ENCODE assay signal across 8 mouse cellular contexts in genomic region chr2:23040001-23040646, GRCm38 (mm10). TPM values are rescaled to one million over a fixed set of nuclear protein-coding genes. Genes with fewer than 3 reads are reported as not detected.
DNase-seq lines count a peak whose midpoint lies in the region; ATAC-seq and TF ChIP-seq lines count a peak whose summit lies in the region.

TSS of gene Abi1 (minus strand) at chr2:23040241.

- peaks cover 0 to 19% of the 10 kb centered on the region in 2 experiments; a peak in 2 of 4 replicates for H3K36me3 ChIP-seq in MEL (ENCODE audit: control insufficient read depth in 1 of 2, insufficient read depth in 2 of 2, low read length in 2 of 2)
- H3K36me3 ChIP-seq in forebrain, embryonic 16.5 days (ENCODE audit: control insufficient read depth, insufficient read depth) = no peaks in the 10 kb centered on the region
- no peaks in the 10 kb centered on the region for H3K36me3 ChIP-seq in lung, embryonic 14.5 days (ENCODE audit: insufficient read depth)

- WGBS in forebrain, embryonic 16.5 days = 3% methylated on average over 23 of the region's 24 CpGs
- 2% methylated on average over 22 of the region's 24 CpGs for WGBS in lung, embryonic 14.5 days
- 2% methylated on average over 24 of the region's 24 CpGs for WGBS in olfactory bulb, adult 2 months

- H3K4me2 ChIP-seq in forebrain, embryonic 16.5 days (ENCODE audit: low read length) = peak within 1 kb of the TSS; percentile 92
- H3K4me2 ChIP-seq in lung, embryonic 14.5 days = peak within 1 kb of the TSS; percentile 67

- peak; percentile 77 to 91 for TF ChIP-seq POLR2A in MEL (IDR thresholded peaks at IDR 0.05; ENCODE audit: control insufficient read depth in 1 of 2, insufficient read depth in 1 of 2, low read depth in 1 of 2, low read length in 2 of 2, poor library complexity in 1 of 2)
- peak; percentile 92 for TF ChIP-seq POLR2A in olfactory bulb, adult 2 months (IDR thresholded peaks at IDR 0.05; ENCODE audit: insufficient read depth, low read depth, low read length)

- H3K79me2 ChIP-seq in MEL (ENCODE audit: control insufficient read depth, insufficient read depth, low read length, poor library complexity) = peaks cover 36% of the 10 kb centered on the region

- intact Hi-C loops in heart, postnatal 36 days (cut with DNase I) = loop anchor here (1.0 to 2.0 kb wide), 3 partner anchors 28 to 115 kb away; partner anchors contain the start of gene Acbd5

- H3K9me3 ChIP-seq in MEL (replicated peaks; ENCODE audit: insufficient read depth, low read length) = no peaks in the 10 kb centered on the region
- no peaks in the 10 kb centered on the region for H3K9me3 ChIP-seq in forebrain, embryonic 16.5 days (ENCODE audit: control insufficient read depth, low read length)
- no peaks in the 10 kb centered on the region for H3K9me3 ChIP-seq in lung, embryonic 14.5 days (ENCODE audit: low read depth, low read length)

- peak in 1 of 3 experiments; percentile 61; a peak in 2 of 6 replicates for TF ChIP-seq CTCF in MEL (IDR thresholded peaks at IDR 0.05 in 2 of 3, conservative IDR thresholded peaks at IDR 0.05 in 1 of 3; ENCODE audit: control insufficient read depth in 1 of 3, insufficient read depth in 1 of 3, low read depth in 2 of 3, low read length in 3 of 3, poor library complexity in 1 of 3, severe bottlenecking in 1 of 3)
- peak; percentile 75 for TF ChIP-seq CTCF in layer of hippocampus, adult 2 months (conservative IDR thresholded peaks at IDR 0.05)
- peak; percentile 41 for TF ChIP-seq CTCF in lung, embryonic 14.5 days (IDR thresholded peaks at IDR 0.05; ENCODE audit: low read depth)
- no peak for TF ChIP-seq CTCF in olfactory bulb, adult 2 months (IDR thresholded peaks at IDR 0.05; ENCODE audit: insufficient read depth, low read depth, low read length)

- no peaks in the 10 kb centered on the region for H3K27me3 ChIP-seq in MEL (ENCODE audit: control insufficient read depth in 1 of 2, insufficient read depth in 2 of 2, low read length in 2 of 2)
- H3K27me3 ChIP-seq in forebrain, embryonic 16.5 days (replicated peaks; ENCODE audit: control insufficient read depth, insufficient read depth, low read length) = no peaks in the 10 kb centered on the region
- H3K27me3 ChIP-seq in lung, embryonic 14.5 days (ENCODE audit: insufficient read depth, low read length) = no peaks in the 10 kb centered on the region

- DNase-seq in MEL (ENCODE audit: low read depth, low spot score) = peak; percentile 98
- DNase-seq in cerebellum, adult 18-20 months = peak; percentile 88 to 92
- DNase-seq in heart, postnatal 36 days = peak; percentile 91
- DNase-seq in layer of hippocampus, adult 2 months (ENCODE audit: low spot score in 2 of 2) = peak; percentile 92 to 96
- peak; percentile 98 for DNase-seq in lung, embryonic 14.5 days
- DNase-seq in thymus, postnatal 14 days = peak; percentile 96

- peak within 1 kb of the TSS; percentile 67 to 69 for H3K4me3 ChIP-seq in MEL (ENCODE audit: control insufficient read depth in 1 of 2, insufficient read depth in 1 of 2, low read depth in 2 of 2, low read length in 2 of 2)
- H3K4me3 ChIP-seq in forebrain, embryonic 16.5 days (replicated peaks; ENCODE audit: low read length) = peak within 1 kb of the TSS; percentile 66
- peak within 1 kb of the TSS; percentile 100 for H3K4me3 ChIP-seq in layer of hippocampus, adult 2 months
- peak within 1 kb of the TSS; percentile 95 for H3K4me3 ChIP-seq in lung, embryonic 14.5 days (ENCODE audit: low read depth, low read length)
- peak within 1 kb of the TSS; percentile 73 for H3K4me3 ChIP-seq in olfactory bulb, adult 2 months (ENCODE audit: insufficient read depth, low read depth, low read length)

- TF ChIP-seq RAD21 in MEL (IDR thresholded peaks at IDR 0.05; ENCODE audit: low read depth, low read length) = peak; percentile 60

- peak; percentile 98 for ATAC-seq in forebrain, embryonic 16.5 days
- ATAC-seq in lung, embryonic 14.5 days (ENCODE audit: insufficient read depth) = peak; percentile 97

- H3K9ac ChIP-seq in MEL (ENCODE audit: control insufficient read depth, low read depth, low read length, poor library complexity, severe bottlenecking) = peak within 1 kb of the TSS; percentile 76
- peak within 1 kb of the TSS; percentile 82 for H3K9ac ChIP-seq in forebrain, embryonic 16.5 days (replicated peaks; ENCODE audit: low read depth, low read length)
- H3K9ac ChIP-seq in lung, embryonic 14.5 days = peak within 1 kb of the TSS; percentile 94

- TF ChIP-seq EP300 in MEL (IDR thresholded peaks at IDR 0.05; ENCODE audit: low read depth in 1 of 2, low read length in 2 of 2) = peak in 1 of 2 experiments; percentile 19; a peak in 1 of 4 replicates

- H3K4me1 ChIP-seq in MEL (ENCODE audit: control insufficient read depth in 1 of 2, insufficient read depth in 2 of 2, low read length in 2 of 2) = peaks cover 8 to 10% of the 10 kb centered on the region in 2 experiments
- H3K4me1 ChIP-seq in forebrain, embryonic 16.5 days (replicated peaks; ENCODE audit: control insufficient read depth, insufficient read depth, low read length) = peaks cover 10% of the 10 kb centered on the region
- H3K4me1 ChIP-seq in lung, embryonic 14.5 days (ENCODE audit: insufficient read depth) = peaks cover 3% of the 10 kb centered on the region
- H3K4me1 ChIP-seq in olfactory bulb, adult 2 months (ENCODE audit: control insufficient read depth, insufficient read depth, low read length) = peaks cover 2% of the 10 kb centered on the region; the same call in 1 of the 2 replicates

- H3K27ac ChIP-seq in MEL (ENCODE audit: control insufficient read depth, low read depth, low read length) = peak within 1 kb of the TSS; percentile 82
- peak within 1 kb of the TSS; percentile 95 for H3K27ac ChIP-seq in forebrain, embryonic 16.5 days (ENCODE audit: low read length)
- H3K27ac ChIP-seq in layer of hippocampus, adult 2 months = peak within 1 kb of the TSS; percentile 98
- peak within 1 kb of the TSS; percentile 98 for H3K27ac ChIP-seq in lung, embryonic 14.5 days (ENCODE audit: low read depth)
- H3K27ac ChIP-seq in olfactory bulb, adult 2 months (ENCODE audit: insufficient read depth, low read depth, low read length) = peak within 1 kb of the TSS; percentile 97

TF ChIP-seq in MEL, 35 proteins besides CTCF, POLR2A, EP300 and RAD21 (continues in another document):
- TF ChIP-seq MAZ (IDR thresholded peaks at IDR 0.05; ENCODE audit: low read depth, low read length) = peak; percentile 99
- TF ChIP-seq JUND (IDR thresholded peaks at IDR 0.05; ENCODE audit: low read depth, low read length) = no peak
- TF ChIP-seq GABPA (IDR thresholded peaks at IDR 0.05; ENCODE audit: low read depth, low read length) = no peak
- peak; percentile 94 for TF ChIP-seq MEF2A (IDR thresholded peaks at IDR 0.05; ENCODE audit: extremely low read depth, insufficient replicate concordance, low read depth, low read length, poor library complexity, severe bottlenecking)
- TF ChIP-seq NRF1 (IDR thresholded peaks at IDR 0.05; ENCODE audit: insufficient read depth, low read depth, low read length, poor library complexity, severe bottlenecking) = peak; percentile 86
- TF ChIP-seq BHLHE40 (IDR thresholded peaks at IDR 0.05; ENCODE audit: borderline replicate concordance, low read depth, low read length) = no peak
- TF ChIP-seq MYC (IDR thresholded peaks at IDR 0.05; ENCODE audit: low read depth, low read length) = no peak; the same call in 1 of the 2 replicates
- no peak for TF ChIP-seq ZC3H11A (IDR thresholded peaks at IDR 0.05; ENCODE audit: low read depth, low read length)
- peak; percentile 77; the same call in 1 of the 2 replicates for TF ChIP-seq ZMIZ1 (IDR thresholded peaks at IDR 0.05; ENCODE audit: low read depth, low read length)
- peak; percentile 56 for TF ChIP-seq SMC3 (IDR thresholded peaks at IDR 0.05; ENCODE audit: low read depth, low read length)
- TF ChIP-seq POLR2AphosphoS5 (IDR thresholded peaks at IDR 0.05; ENCODE audit: borderline replicate concordance, low read depth, low read length) = 0 out of 2 replicates have a peak, but pooled peaks have one; percentile 22
- peak; percentile 67 for TF ChIP-seq ETS1 (IDR thresholded peaks at IDR 0.05; ENCODE audit: low read depth, low read length)
- peak; percentile 65 for TF ChIP-seq TCF12 (IDR thresholded peaks at IDR 0.05; ENCODE audit: low read depth, low read length)
- TF ChIP-seq USF1 (IDR thresholded peaks at IDR 0.05; ENCODE audit: low read depth, low read length) = 0 out of 2 replicates have a peak, but pooled peaks have one; percentile 31
- peak; percentile 80 for TF ChIP-seq KAT2A (conservative IDR thresholded peaks at IDR 0.05; ENCODE audit: low read depth, low read length)
- no peak for TF ChIP-seq UBTF (IDR thresholded peaks at IDR 0.05; ENCODE audit: borderline replicate concordance, insufficient read depth, low read depth, low read length)
- TF ChIP-seq POLR2AphosphoS2 (IDR thresholded peaks at IDR 0.05; ENCODE audit: low read length) = peak; percentile 73; the same call in 1 of the 2 replicates
- TF ChIP-seq ZNF384 (IDR thresholded peaks at IDR 0.05; ENCODE audit: low read depth, low read length) = peak; percentile 86
- no peak for TF ChIP-seq TAL1 (IDR thresholded peaks at IDR 0.05; ENCODE audit: low read length)
- peak; percentile 89 for TF ChIP-seq SIN3A (IDR thresholded peaks at IDR 0.05; ENCODE audit: low read length)
- TF ChIP-seq MXI1 (IDR thresholded peaks at IDR 0.05; ENCODE audit: low read depth, low read length) = peak; percentile 59
- no peak for TF ChIP-seq MAFK (IDR thresholded peaks at IDR 0.05; ENCODE audit: borderline replicate concordance, low read depth, low read length)
- TF ChIP-seq GATA1 (IDR thresholded peaks at IDR 0.05; ENCODE audit: low read depth, low read length) = peak; percentile 89
- TF ChIP-seq USF2 (IDR thresholded peaks at IDR 0.05; ENCODE audit: borderline replicate concordance in 1 of 2, insufficient read depth in 1 of 2, low read depth in 1 of 2, low read length in 2 of 2) = no peak
- TF ChIP-seq TBP (IDR thresholded peaks at IDR 0.05; ENCODE audit: low read depth, low read length) = peak; percentile 62; the same call in 1 of the 2 replicates
- peak; percentile 92 for TF ChIP-seq RCOR1 (IDR thresholded peaks at IDR 0.05; ENCODE audit: low read depth, low read length)
- no peak for TF ChIP-seq MYB (IDR thresholded peaks at IDR 0.05; ENCODE audit: low read depth, low read length)

RNA-seq across cellular contexts. Expression of gene Abi1, which starts in this region (rescaled TPM):
- 31.9 and 41.0 TPM in 2 replicates for total RNA-seq in MEL (2012; rRNA removed)
- 10 to 100 TPM in 1 of 2 experiments, not detected in 1; 69.8 TPM for polyA plus RNA-seq in MEL (2012; ENCODE audit: insufficient read depth in 1 of 2, insufficient read length in 2 of 2, low read depth in 1 of 2, low replicate concordance in 2 of 2, missing spikeins in 1 of 2)
- polyA plus RNA-seq in forebrain, embryonic 16.5 days (2015; fragmentation: Nextera tagmentation; extraction: Ambion mirVana) = 65.3 and 66.9 TPM in 2 replicates
- 10 to 100 TPM; 21.4 to 24.7 TPM for total RNA-seq in heart, postnatal 36 days (2021)
- 100 to 1,000 TPM; 221 to 234 TPM for total RNA-seq in layer of hippocampus, adult 2 months (2021)
- 43.5 and 46.5 TPM in 2 replicates for polyA plus RNA-seq in lung, embryonic 14.5 days (2014; fragmentation: Nextera tagmentation; extraction: Ambion mirVana)
- 578 TPM in 1 of 2 replicates, not detected in the other for polyA plus RNA-seq in olfactory bulb, adult 2 months (2012; ENCODE audit: insufficient read depth, insufficient read length, low replicate concordance, missing spikeins)

Comparison
In these comparisons a context has a peak if more than half of its experiments do, and no peak if none do; other contexts are left out.
1. Peak in every context shown above with its lines: DNase-seq, ATAC-seq, H3K4me3 ChIP-seq and H3K27ac ChIP-seq.